Mouse (Mus musculus) kidney, adult 2 months (tissue): ENCODE results near the gene Arl5c. TPM values are rescaled to one million over a fixed set of nuclear protein-coding genes. Genes with fewer than 3 reads are reported as not detected.
A peak's percentile ranks its signal among the peaks of the same experiment; 100 is the strongest.

Experiments
- DNase-seq: peaks from one replicate; pipeline ENCODE4 v3.0.0; 2021
- H3K27ac ChIP-seq: fragments of 200-500 bp; 2 replicates; pipeline ENCODE4 v1.5.1; 2012; ENCODE audit warnings: low read depth, low read length, control low read depth, inconsistent platforms; ENCODE audit not compliant: insufficient read depth
- H3K27me3 ChIP-seq: fragments of 200-500 bp; replicated peaks from 2 replicates; pipeline ENCODE4 v1.6.1; 2012; ENCODE audit warnings: mild to moderate bottlenecking, moderate library complexity, low read length, inconsistent platforms; ENCODE audit not compliant: control insufficient read depth, insufficient read depth
- H3K36me3 ChIP-seq: fragments of 200-500 bp; 2 replicates; pipeline ENCODE4 v1.6.1; 2012; ENCODE audit warnings: mild to moderate bottlenecking, moderate library complexity, low read length, inconsistent platforms; ENCODE audit not compliant: control insufficient read depth, insufficient read depth
- H3K4me1 ChIP-seq: fragments of 200-500 bp; 2 replicates; pipeline ENCODE4 v1.6.1; 2011; ENCODE audit warnings: low read length; ENCODE audit not compliant: control insufficient read depth, insufficient read depth
- H3K4me3 ChIP-seq: fragments of 200-500 bp; 2 replicates; pipeline ENCODE4 v1.5.1; 2011; ENCODE audit warnings: mild to moderate bottlenecking, low read depth, low read length, control low read depth; ENCODE audit not compliant: insufficient read depth
- CTCF ChIP-seq: fragments of 200-500 bp; conservative IDR thresholded peaks from 2 replicates; pipeline ENCODE4 v1.5.1; 2011; ENCODE audit warnings: low read depth, mild to moderate bottlenecking, control low read depth, low read length, moderate library complexity, mixed read lengths; ENCODE audit not compliant: insufficient read depth, insufficient read length
- POLR2A ChIP-seq: fragments of 200-500 bp; IDR thresholded peaks from one replicate; pipeline ENCODE4 v1.6.1; 2011; ENCODE audit warnings: low read depth, low read length, control low read depth
- WGBS: fragments of 180-500 bp; shearing (Covaris S2); methylation state at CpG from one replicate; pipeline ENCODE4 v1.1.7; 2018; 5-methylcytosine and 5-hydroxymethylcytosine counted together
- polyA plus RNA-seq: library from polyadenylated mRNA; depleted of rRNA; stranded (reverse); fragments of >200 nt; gene quantifications from 2 replicates; pipeline ENCODE4 v1.2.3, GENCODE M21; 2012

Gene Arl5c
- polyA plus RNA-seq, 1 experiment, result 2.8 TPM

GRCm38 (mm10) chr11:98026248-98026569, 30.2 kb upstream of the Arl5c start:
- TF ChIP-seq POLR2A, result no peak
- Histone ChIP-seq H3K27ac (peak overlapping the region; percentile 92), H3K4me1 (peaks cover 8% of the 10 kb centered on the region), H3K4me3 (peak overlapping the region; percentile 98), H3K36me3 (peaks cover 6% of the 10 kb centered on the region; the same call in 1 of the 2 replicates), H3K27me3 (no peaks in the 10 kb centered on the region)
- 5% methylated on average over 15 of the region's 15 CpGs for WGBS
- DNase-seq, result no peak

- no peak overlapping the region for H3K27ac ChIP-seq
- TF ChIP-seq POLR2A, result no peak
- no peak for TF ChIP-seq CTCF
- H3K4me1 ChIP-seq, result peaks cover 8% of the 10 kb centered on the region
- DNase-seq, result no peak
- peaks cover 3% of the 10 kb centered on the region; the same call in 1 of the 2 replicates for H3K36me3 ChIP-seq
- no peaks in the 10 kb centered on the region for H3K27me3 ChIP-seq
- H3K4me3 ChIP-seq, result no peak overlapping the region
- 96% methylated on average over 3 of the region's 3 CpGs for WGBS
These were observed 28.5 kb upstream of the Arl5c start for GRCm38 (mm10) chr11:98024516-98024915.

- H3K4me1 ChIP-seq, result peaks cover 8% of the 10 kb centered on the region
- no peak for TF ChIP-seq CTCF
- no peak for TF ChIP-seq POLR2A
- DNase-seq, result peak; percentile 68
- 3% methylated on average over 39 of the region's 52 CpGs for WGBS
- H3K36me3 ChIP-seq, result no peaks in the 10 kb centered on the region
- peak within 1 kb of the TSS; percentile 91 for H3K4me3 ChIP-seq
- H3K27me3 ChIP-seq, result no peaks in the 10 kb centered on the region
- H3K27ac ChIP-seq, result peak within 1 kb of the TSS; percentile 91
These were observed 26.8 kb upstream of the Arl5c start, which contains the start of gene Cacnb1 for GRCm38 (mm10) chr11:98022555-98023371. Cacnb1 (minus strand) TSS chr11:98023034.

GRCm38 (mm10) chr11:98022253-98022554, 26.2 kb upstream of the Arl5c start:
- Histone ChIP-seq H3K27me3 (no peaks in the 10 kb centered on the region), H3K36me3 (no peaks in the 10 kb centered on the region), H3K4me3 (peak overlapping the region; percentile 91), H3K27ac (peak overlapping the region; percentile 35; the same call in 1 of the 2 replicates), H3K4me1 (peaks cover 8% of the 10 kb centered on the region)
- DNase-seq, result no peak
- WGBS, result under 1% methylated on average over 23 of the region's 23 CpGs
- TF ChIP-seq POLR2A (no peak), CTCF (no peak)

- H3K4me3 ChIP-seq, result peak overlapping the region; percentile 91
- H3K27me3 ChIP-seq, result no peaks in the 10 kb centered on the region
- no peaks in the 10 kb centered on the region for H3K36me3 ChIP-seq
- peaks cover 8% of the 10 kb centered on the region for H3K4me1 ChIP-seq
- no peak for DNase-seq
- 6% methylated on average over 34 of the region's 34 CpGs for WGBS
- H3K27ac ChIP-seq, result no peak overlapping the region
- TF ChIP-seq POLR2A (no peak), CTCF (no peak)
These were observed 25.7 kb upstream of the Arl5c start for GRCm38 (mm10) chr11:98021565-98022252.

GRCm38 (mm10) chr11:98021118-98021517, 25.1 kb upstream of the Arl5c start:
- Histone ChIP-seq H3K4me1 (peaks cover 7% of the 10 kb centered on the region), H3K4me3 (no peak overlapping the region)
- WGBS, result 37% methylated on average over 2 of the region's 2 CpGs

GRCm38 (mm10) chr11:98020710-98021109, 24.7 kb upstream of the Arl5c start:
- TF ChIP-seq CTCF (no peak), POLR2A (no peak)
- WGBS, result 48% methylated on average over 1 of the region's 1 CpGs
- peaks cover 3% of the 10 kb centered on the region for H3K4me1 ChIP-seq
- H3K36me3 ChIP-seq, result no peaks in the 10 kb centered on the region
- no peak for DNase-seq
- H3K27ac ChIP-seq, result no peak overlapping the region
- H3K27me3 ChIP-seq, result no peaks in the 10 kb centered on the region
- H3K4me3 ChIP-seq, result no peak overlapping the region

More at GRCm38 (mm10) chr11:98021118-98021517, 25.1 kb upstream of the Arl5c start:
- Histone ChIP-seq H3K36me3 (no peaks in the 10 kb centered on the region), H3K27ac (no peak overlapping the region), H3K27me3 (no peaks in the 10 kb centered on the region)
- TF ChIP-seq CTCF, result no peak
- no peak for TF ChIP-seq POLR2A
- DNase-seq, result no peak
